Mouse (Mus musculus) olfactory bulb, adult 2 months (tissue): ENCODE results near the gene Fgf9. TPM values are rescaled to one million over a fixed set of nuclear protein-coding genes. Genes with fewer than 3 reads are reported as not detected.

ENCODE experiments used
- H3K27ac ChIP-seq: fragments of 200-500 bp; 2 replicates; pipeline ENCODE4 v1.5.1; 2012; ENCODE audit warnings: low read depth, low read length; ENCODE audit not compliant: insufficient read depth
- H3K4me1 ChIP-seq: fragments of 200-500 bp; 2 replicates; pipeline ENCODE4 v1.6.1; 2012; ENCODE audit warnings: low read length; ENCODE audit not compliant: control insufficient read depth, insufficient read depth
- H3K4me3 ChIP-seq: fragments of 200-500 bp; 2 replicates; pipeline ENCODE4 v1.5.1; 2012; ENCODE audit warnings: mild to moderate bottlenecking, low read depth, low read length, moderate library complexity; ENCODE audit not compliant: insufficient read depth
- CTCF ChIP-seq: fragments of 200-500 bp; IDR thresholded peaks from 2 replicates; pipeline ENCODE4 v1.5.1; 2012; ENCODE audit warnings: low read depth, mild to moderate bottlenecking, low read length, moderate library complexity; ENCODE audit not compliant: insufficient read depth
- POLR2A ChIP-seq: fragments of 200-500 bp; IDR thresholded peaks from 2 replicates; pipeline ENCODE4 v1.6.1; 2012; ENCODE audit warnings: mild to moderate bottlenecking, low read depth, low read length, moderate library complexity; ENCODE audit not compliant: insufficient read depth
- WGBS: fragments of 180-500 bp; shearing (Covaris S2); methylation state at CpG from one replicate; pipeline ENCODE4 v1.1.7; 2018; 5-methylcytosine and 5-hydroxymethylcytosine counted together
- polyA plus RNA-seq: library from polyadenylated mRNA; stranded (reverse); fragments of >200 nt; gene quantifications from 2 replicates; pipeline ENCODE4 v1.2.4, GENCODE M21; 2012; ENCODE audit warnings: low replicate concordance; ENCODE audit not compliant: missing spikeins, insufficient read depth, insufficient read length

Fgf9 gene
- polyA plus RNA-seq, 1 experiment = not detected

DNA sequence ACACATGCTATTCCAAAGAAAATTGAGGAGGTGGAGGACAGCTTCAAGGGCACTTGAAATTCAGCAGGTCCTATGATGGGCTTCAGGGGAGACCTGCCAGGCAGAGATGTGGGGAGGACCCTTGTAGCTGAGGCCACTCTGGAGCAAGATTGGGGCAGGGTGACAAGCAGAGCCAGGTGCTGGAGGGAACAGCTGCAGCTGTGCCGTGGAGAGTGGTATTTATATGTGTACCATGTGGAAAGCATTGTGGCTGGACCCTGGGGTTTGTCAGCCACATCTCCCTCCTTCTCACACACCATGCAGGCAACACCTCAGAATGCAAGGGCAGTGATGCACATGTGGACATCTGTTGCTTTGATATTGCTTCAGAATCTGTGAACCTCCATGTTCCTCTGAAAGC, 81.8 kb downstream of the Fgf9 start:
- no peak for TF ChIP-seq POLR2A
- no peak for TF ChIP-seq CTCF
- Histone ChIP-seq H3K4me3 (no peak overlapping the region), H3K4me1 (peaks cover 9% of the 10 kb centered on the region), H3K27ac (no peak overlapping the region)
- WGBS = 55% methylated on average over 1 of the region's 1 CpGs

- 56% methylated on average over 15 of the region's 15 CpGs for WGBS
Observed at GRCm38 (mm10) chr14:58153470-58154416, 83.4 kb downstream of the Fgf9 start.

GRCm38 (mm10) chr14:58160624-58161023, 90.3 kb downstream of the Fgf9 start:
- Histone ChIP-seq H3K4me3 (no peak overlapping the region), H3K27ac (no peak overlapping the region), H3K4me1 (no peaks in the 10 kb centered on the region)
- WGBS = 83% methylated on average over 1 of the region's 1 CpGs
- TF ChIP-seq CTCF = no peak
- no peak for TF ChIP-seq POLR2A

More at GRCm38 (mm10) chr14:58153470-58154416, 83.4 kb downstream of the Fgf9 start:
- H3K27ac ChIP-seq = no peak overlapping the region
- peaks cover 9% of the 10 kb centered on the region for H3K4me1 ChIP-seq
- TF ChIP-seq POLR2A (no peak), CTCF (no peak)
- H3K4me3 ChIP-seq = no peak overlapping the region

Other genes with a start within 250 kb of the Fgf9 start
- not detected in 2 replicates for gene Ska3, start 244.4 kb upstream of the Fgf9 start, polyA plus RNA-seq
- gene Mrpl57, start 244.3 kb upstream of the Fgf9 start, polyA plus RNA-seq = not detected in 2 replicates
- not detected in 2 replicates for gene Zdhhc20, start 180.3 kb upstream of the Fgf9 start, polyA plus RNA-seq
- not detected in 2 replicates for gene Micu2, start 71.3 kb upstream of the Fgf9 start, polyA plus RNA-seq